Mouse (Mus musculus): ENCODE results near the gene Lyrm1. TPM values are rescaled to one million over a fixed set of nuclear protein-coding genes. Genes with fewer than 3 reads are reported as not detected.
A peak's percentile ranks its signal among the peaks of the same experiment; 100 is the strongest.

Gene Lyrm1
- total RNA-seq, 1 experiment from 2014 or later: 5.9 TPM

DNA sequence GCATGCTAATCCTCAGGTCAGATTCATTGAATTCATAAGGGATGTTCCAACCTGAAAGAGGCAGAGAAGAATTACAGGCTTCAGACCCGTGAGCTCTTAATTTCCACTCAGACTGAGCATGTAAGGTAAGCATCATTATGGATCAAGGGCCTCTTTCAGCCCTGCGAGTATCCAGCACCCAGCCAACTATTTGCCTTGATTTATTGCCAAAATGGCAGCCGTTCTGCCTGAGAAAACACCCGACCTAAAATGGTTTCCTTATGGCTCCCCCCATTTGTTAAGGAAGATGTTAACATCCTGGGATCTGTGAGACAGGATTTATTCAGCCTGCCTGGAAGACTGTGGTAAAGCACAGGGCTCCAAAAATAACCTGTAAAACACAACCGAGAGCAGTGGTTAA is 41.4 kb downstream of the Lyrm1 start:
- ATAC-seq (replicated peaks in 1 of 2; ENCODE audit: insufficient read depth in 1 of 2, low FRiP score in 2 of 2, low TSS enrichment in 1 of 2, low read depth in 1 of 2, poor library complexity in 2 of 2, severe bottlenecking in 2 of 2): no peak

DNA sequence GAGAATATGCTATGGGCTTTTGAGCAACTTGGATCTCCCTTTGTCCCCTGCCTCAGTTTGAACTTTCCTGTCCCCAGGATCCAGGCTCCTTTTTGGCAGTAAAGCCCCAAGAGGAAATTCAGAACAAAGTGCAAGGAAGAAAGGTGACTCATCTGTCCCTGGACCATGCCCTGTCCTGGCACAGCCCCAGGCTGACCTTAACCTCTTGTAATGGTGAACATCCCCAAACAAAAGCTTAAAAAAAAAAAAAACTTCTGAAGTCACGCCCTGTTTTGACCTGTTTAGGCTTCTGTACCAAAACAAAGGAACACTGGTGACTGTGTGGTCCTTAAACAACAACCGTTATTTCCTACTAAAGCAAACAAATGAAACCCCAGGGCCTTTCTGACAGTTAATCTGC is 45.9 kb downstream of the Lyrm1 start:
- no peak for ATAC-seq (replicated peaks in 1 of 2; ENCODE audit: insufficient read depth in 1 of 2, low FRiP score in 2 of 2, low TSS enrichment in 1 of 2, low read depth in 1 of 2, poor library complexity in 2 of 2, severe bottlenecking in 2 of 2)

DNA sequence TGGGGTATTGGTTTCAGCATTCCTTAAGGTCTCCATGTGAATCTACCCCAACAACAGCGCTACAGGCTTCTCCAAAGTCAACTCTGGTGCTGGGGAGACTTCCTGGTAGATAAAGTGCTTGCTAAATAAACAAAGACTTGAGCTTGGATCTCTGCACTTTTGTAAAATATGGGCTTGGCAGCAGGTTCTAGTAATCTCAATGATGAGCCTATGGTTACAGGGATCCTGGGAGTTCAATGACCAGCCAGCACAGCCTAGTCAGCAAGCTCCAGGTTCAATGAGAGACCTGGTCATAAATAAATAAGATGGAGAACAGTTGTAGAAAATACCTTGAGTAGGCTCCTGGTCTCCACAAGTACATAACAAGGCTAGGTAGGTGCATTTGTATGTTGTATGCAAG is 58.4 kb downstream of the Lyrm1 start:
- no peak for ATAC-seq (replicated peaks in 1 of 2; ENCODE audit: insufficient read depth in 1 of 2, low FRiP score in 2 of 2, low TSS enrichment in 1 of 2, low read depth in 1 of 2, poor library complexity in 2 of 2, severe bottlenecking in 2 of 2)

DNA sequence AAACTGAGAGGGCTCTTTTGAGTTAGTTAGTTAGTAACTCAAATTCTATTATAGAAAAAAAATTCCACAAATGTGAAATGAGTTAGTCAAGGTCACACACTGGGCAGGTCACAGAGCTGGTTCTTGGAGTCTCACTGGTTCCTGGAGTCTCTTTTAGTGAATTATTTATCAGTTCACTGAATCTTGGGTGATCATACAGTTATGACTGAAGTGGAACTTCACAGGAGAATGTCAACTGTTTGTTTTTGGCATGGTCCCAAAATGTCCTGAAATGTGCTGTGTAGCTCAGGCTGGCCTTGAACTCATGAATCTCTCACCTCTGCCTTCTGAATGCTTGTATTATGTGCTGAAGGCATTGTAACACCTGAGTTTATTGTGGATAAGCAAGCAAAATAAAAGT is 61.8 kb downstream of the Lyrm1 start:
- no peak for ATAC-seq (replicated peaks in 1 of 2; ENCODE audit: insufficient read depth in 1 of 2, low FRiP score in 2 of 2, low TSS enrichment in 1 of 2, low read depth in 1 of 2, poor library complexity in 2 of 2, severe bottlenecking in 2 of 2)

DNA sequence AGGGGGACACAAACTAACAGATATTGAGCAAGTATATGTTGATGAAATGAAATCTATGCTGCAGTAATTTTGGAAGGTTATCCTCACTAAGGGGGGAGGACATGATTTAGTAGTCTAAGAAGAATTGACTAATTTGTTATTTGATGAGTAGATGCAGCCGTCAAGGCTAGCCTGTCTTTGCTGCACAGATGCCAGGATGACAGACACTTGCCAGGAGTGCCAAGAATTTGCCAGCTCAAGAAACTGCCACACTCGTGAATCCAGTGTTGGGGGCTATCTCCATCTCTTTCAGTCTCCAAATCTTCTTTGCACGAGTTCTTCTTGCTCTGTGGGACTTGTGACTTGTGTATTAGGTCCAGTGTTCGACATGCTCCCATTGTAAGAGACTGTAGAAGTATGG is 63.4 kb downstream of the Lyrm1 start:
- no peak for ATAC-seq (replicated peaks in 1 of 2; ENCODE audit: insufficient read depth in 1 of 2, low FRiP score in 2 of 2, low TSS enrichment in 1 of 2, low read depth in 1 of 2, poor library complexity in 2 of 2, severe bottlenecking in 2 of 2)

DNA sequence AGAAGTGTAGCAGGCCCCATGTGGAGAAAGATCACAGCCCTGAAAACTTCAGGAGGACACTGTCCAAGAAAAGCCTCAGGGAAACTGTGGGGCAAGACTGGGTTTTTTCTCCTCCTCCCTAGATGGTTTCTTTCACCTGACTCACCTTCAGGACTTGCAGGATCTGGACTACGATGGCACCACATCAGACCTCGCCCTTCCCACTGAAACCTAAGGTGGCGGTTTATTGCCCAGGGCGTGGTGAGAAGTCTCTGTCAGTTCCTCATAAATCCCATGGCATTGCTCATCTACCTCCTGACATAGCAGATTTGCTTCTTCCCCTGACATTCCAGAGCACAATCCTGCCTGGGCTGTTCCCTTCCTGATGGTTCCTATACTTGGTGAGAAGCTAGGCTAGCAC is 63.8 kb downstream of the Lyrm1 start:
- ATAC-seq (replicated peaks in 1 of 2; ENCODE audit: insufficient read depth in 1 of 2, low FRiP score in 2 of 2, low TSS enrichment in 1 of 2, low read depth in 1 of 2, poor library complexity in 2 of 2, severe bottlenecking in 2 of 2): no peak

DNA sequence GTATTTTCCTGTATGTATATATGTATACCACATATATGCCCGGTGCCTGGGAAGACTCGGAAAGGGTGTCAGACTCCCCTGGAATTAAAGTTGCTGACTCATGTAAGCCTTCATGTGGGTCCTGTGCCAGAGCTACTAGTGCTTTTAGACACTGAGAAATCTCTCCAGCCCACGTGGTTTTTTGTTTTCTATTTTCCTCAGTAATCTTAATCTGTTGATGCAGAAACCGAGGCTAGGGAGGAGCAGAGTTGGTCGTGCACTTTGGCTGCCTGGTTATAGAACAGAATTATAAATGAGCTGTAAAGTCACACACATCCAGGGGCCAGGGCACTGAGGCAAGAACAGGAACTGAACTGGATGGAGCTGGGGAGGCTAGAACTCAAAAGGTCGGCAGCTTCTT is 64.3 kb downstream of the Lyrm1 start:
- ATAC-seq (replicated peaks in 1 of 2; ENCODE audit: insufficient read depth in 1 of 2, low FRiP score in 2 of 2, low TSS enrichment in 1 of 2, low read depth in 1 of 2, poor library complexity in 2 of 2, severe bottlenecking in 2 of 2): no peak

DNA sequence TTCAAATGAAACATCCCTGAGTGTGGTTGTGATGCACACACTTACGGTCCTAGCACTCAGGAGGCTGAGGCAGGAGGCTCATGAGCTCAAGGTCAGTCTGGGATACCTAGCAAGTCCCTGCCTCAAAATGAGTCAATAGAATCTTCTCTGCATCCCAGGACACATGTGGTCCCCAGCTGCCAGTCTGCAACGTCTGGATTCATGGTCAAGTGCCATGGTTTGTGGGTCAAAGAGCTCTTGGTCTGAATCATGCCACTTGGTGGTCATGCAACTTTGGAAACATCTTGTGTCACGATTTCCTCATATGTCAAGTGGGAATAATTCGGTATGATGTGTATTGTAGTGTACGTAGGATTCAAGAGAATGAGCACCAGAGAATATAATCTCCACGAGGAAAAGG is 64.9 kb downstream of the Lyrm1 start:
- ATAC-seq (replicated peaks in 1 of 2; ENCODE audit: insufficient read depth in 1 of 2, low FRiP score in 2 of 2, low TSS enrichment in 1 of 2, low read depth in 1 of 2, poor library complexity in 2 of 2, severe bottlenecking in 2 of 2): no peak

DNA sequence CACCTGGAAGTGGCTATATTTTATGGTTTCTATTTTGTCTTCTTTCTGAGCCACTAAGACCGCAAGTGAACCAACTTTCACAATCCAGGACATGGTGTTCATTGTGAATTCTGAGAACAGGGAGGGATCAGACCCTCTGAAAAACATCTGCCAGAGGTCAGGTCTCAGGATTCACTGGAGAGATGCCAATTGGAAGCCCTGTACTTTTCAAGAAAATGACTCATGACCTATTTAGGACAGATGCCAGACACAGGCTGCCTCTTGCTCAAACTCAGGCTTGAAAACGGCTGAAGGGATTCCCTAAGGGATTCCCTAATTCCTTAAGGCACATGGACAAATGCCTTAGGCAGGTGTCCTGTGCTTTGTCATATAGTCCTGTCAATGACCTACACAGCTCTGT is 65.4 kb downstream of the Lyrm1 start:
- no peak for ATAC-seq (replicated peaks in 1 of 2; ENCODE audit: insufficient read depth in 1 of 2, low FRiP score in 2 of 2, low TSS enrichment in 1 of 2, low read depth in 1 of 2, poor library complexity in 2 of 2, severe bottlenecking in 2 of 2)

DNA sequence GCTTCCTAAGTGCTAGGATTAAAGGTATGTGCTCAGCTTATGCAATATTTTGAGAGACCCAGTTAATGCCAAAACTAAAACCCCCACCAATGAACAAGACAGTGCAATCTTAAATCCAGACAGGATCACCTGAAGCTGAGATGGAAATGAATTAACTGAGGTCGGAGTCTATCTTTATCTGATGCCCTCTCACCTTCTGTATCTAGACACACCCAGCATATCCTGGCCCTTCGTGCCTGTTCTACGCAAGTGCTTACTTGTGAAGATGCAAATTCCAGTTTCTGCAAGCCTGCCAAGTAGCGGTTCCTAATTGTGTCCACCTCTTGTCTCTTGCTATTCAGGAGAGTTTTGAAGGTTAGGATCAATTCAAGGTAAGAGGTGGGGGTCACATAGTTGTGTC is 69.5 kb downstream of the Lyrm1 start:
- ATAC-seq (replicated peaks in 1 of 2; ENCODE audit: insufficient read depth in 1 of 2, low FRiP score in 2 of 2, low TSS enrichment in 1 of 2, low read depth in 1 of 2, poor library complexity in 2 of 2, severe bottlenecking in 2 of 2): no peak

DNA sequence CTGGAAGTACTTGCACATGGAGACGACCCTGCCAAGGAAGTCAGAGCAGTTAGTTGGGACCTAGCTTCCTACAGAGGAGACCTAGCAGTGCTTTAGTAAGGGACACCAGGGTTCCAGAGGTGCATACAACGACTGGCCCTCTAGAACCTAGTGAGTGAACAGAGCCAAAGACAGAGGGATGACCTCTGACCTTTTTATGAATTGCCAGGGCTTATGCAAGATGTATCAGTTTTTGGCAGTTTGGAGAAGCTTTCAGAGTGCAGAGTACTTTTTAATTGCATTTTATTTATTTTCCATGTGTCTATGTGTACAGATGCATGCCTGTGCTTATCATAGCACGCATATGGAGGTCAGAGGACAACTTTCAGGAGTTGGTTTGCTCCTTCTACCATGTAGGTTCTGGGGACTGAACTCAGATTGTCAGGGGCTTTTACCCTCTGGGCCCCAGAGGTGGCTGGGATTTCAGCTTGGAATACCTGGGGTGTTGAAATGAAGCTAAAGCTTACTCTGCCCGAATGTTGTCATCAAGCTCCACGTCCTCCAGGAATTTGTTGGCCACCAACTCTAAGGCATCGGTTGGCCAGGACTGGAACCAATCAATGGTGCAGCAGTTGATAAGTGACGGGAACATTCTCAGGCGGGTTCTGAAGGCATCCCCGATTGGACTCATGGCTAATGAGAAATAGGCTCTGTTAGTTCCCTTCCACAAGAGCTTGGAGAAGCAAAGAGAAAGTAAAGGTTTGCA is 70.2 kb downstream of the Lyrm1 start:
- no peak for ATAC-seq (replicated peaks in 1 of 2; ENCODE audit: insufficient read depth in 1 of 2, low FRiP score in 2 of 2, low TSS enrichment in 1 of 2, low read depth in 1 of 2, poor library complexity in 2 of 2, severe bottlenecking in 2 of 2)

DNA sequence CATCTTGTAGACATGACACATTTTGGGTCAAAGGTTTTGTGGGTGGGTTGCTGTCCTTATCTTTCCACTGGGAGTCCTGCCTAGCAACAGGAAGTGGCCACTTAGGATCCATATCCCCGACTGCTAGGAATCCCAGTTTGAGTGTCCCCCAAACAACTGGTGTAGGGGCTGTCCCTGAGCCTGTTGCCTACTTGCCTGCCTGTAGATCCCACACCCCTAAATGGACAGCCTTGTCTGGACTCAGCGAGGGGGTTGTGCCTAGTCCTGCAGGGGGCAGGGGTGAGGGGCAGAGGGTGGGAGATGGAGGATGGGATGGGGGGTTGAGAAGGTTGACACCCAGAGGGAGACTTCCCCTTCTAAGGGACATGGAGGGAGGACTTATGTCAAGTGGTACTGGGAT is 73.7 kb downstream of the Lyrm1 start:
- no peak for ATAC-seq (replicated peaks in 1 of 2; ENCODE audit: insufficient read depth in 1 of 2, low FRiP score in 2 of 2, low TSS enrichment in 1 of 2, low read depth in 1 of 2, poor library complexity in 2 of 2, severe bottlenecking in 2 of 2)

DNA sequence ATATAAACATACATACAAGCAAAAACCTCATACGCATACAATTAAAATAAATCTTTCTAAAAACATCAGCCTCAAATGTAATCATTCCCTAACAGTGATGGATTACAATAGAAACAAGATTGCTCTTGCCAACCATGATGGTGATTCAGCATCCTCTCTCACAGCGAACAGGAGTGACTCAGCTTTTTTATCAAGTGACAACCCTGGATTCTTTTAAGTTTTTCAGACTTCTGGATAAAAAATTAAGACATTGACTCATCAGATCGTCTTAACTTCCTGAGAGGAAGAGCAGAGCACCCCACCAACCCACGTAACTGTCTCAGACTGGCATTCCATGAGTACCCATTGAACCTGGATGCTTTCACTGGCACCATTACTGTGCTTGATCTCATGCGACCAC is 78.6 kb downstream of the Lyrm1 start:
- no peak for ATAC-seq (replicated peaks in 1 of 2; ENCODE audit: insufficient read depth in 1 of 2, low FRiP score in 2 of 2, low TSS enrichment in 1 of 2, low read depth in 1 of 2, poor library complexity in 2 of 2, severe bottlenecking in 2 of 2)

DNA sequence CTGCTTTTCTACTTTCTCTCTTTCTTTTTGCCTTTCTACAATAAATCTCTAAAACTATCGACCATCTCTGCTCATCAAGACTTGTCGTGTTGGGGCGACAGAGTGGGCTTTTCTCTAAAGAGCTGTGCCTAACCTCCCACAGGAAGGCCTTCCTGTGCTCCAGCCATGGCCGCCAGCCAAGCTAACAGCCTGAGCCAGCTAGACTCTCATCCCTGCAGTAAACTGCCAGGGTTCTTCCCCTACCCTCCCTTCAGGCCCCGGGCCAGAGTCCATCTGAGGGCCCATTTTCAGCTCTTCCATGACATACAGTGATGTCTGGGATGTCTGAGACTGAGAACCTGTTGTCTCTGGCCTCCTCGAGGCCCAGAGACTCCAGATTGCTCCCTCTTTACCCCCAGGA is 80.6 kb downstream of the Lyrm1 start:
- no peak for ATAC-seq (replicated peaks in 1 of 2; ENCODE audit: insufficient read depth in 1 of 2, low FRiP score in 2 of 2, low TSS enrichment in 1 of 2, low read depth in 1 of 2, poor library complexity in 2 of 2, severe bottlenecking in 2 of 2)

DNA sequence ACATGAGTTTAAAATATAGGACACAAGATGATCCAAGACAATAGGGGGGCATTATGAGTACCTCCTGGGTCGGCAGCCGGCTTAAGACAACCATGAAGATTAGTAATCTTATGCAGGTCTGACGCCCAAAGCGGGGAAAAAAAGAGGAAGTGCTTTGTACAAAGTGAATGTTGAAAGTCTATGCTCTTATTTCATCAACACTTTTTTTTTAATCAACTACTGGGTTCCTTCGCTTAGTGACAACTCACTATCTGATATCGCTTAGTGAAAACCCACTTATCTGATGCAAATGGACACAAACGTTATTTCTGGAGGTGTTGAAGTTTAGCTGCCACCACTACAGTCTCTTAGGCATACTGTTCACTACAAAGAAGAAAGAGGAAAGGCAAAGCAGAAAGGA is 81.9 kb downstream of the Lyrm1 start:
- ATAC-seq (replicated peaks in 1 of 2; ENCODE audit: insufficient read depth in 1 of 2, low FRiP score in 2 of 2, low TSS enrichment in 1 of 2, low read depth in 1 of 2, poor library complexity in 2 of 2, severe bottlenecking in 2 of 2): peak in 1 of 2 experiments; percentile 21; a peak in 1 of 4 replicates

DNA sequence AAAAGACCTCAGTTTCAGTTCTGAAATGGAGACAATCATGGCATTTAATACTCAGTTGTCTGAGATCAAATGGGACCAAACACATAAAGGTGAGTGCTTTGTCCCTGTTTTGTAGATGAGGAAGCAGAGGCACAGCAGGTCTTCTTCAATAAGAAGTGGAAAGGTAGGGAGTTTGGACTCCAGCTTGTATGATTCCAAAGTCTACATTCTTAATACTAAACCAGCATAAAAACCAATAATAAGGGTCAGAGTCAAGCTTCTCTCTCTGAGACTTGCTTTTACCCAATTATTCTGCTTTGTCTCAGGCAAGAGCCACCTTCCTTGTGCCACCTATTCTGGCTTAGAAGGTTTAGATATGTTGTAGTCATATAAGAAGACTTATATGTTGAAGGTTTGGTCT is 82.9 kb downstream of the Lyrm1 start:
- no peak for ATAC-seq (replicated peaks in 1 of 2; ENCODE audit: insufficient read depth in 1 of 2, low FRiP score in 2 of 2, low TSS enrichment in 1 of 2, low read depth in 1 of 2, poor library complexity in 2 of 2, severe bottlenecking in 2 of 2)

DNA sequence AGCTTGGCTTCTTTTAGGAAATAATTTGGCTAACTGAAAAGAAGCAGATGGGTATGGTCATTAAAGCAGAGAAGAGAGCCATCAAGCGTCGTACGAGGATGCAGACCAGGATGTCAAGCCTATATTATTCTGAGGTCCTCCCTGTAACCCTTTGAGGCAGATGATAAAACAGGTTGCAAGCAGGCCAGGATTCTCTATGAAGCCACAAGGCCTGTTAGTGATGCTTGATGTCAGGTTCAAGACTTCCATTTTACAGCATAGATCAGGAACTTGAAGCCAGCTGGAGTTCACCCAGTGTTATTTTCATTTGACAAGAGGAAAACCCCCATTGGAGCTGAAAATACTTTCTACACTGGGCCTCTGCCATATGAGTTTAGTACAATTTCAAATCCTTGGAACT is 84.5 kb downstream of the Lyrm1 start:
- no peak for ATAC-seq (replicated peaks in 1 of 2; ENCODE audit: insufficient read depth in 1 of 2, low FRiP score in 2 of 2, low TSS enrichment in 1 of 2, low read depth in 1 of 2, poor library complexity in 2 of 2, severe bottlenecking in 2 of 2)

DNA sequence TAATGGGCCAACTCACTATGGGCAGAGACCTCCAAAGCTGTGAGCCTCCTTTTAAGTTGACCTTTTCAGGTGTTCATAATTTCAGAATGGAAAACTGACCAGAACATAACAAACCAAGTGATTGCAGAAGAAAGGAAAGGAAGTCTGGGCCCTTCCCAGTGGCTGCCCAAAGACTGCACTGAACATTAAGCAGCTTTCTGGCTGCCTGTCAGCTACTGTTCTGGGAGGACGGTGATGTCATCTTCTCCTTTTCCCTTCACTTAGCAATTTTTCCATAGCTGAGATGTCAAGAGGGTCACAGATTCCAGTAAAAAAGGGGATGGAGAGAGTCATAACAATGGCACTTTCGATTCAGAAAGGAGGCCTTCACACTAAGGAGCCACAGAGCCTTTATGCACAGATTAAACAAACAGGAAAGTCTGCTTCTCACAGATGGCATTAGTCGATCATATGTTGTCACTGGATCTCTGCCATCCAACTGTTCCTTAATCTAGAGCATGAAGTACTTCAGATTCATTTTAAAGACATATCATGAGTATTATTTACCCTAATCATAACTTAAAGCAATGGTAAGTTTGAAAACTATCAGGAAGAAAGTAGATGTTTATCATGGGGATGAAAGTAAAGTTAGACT is 89.7 kb downstream of the Lyrm1 start:
- no peak for ATAC-seq (replicated peaks in 1 of 2; ENCODE audit: insufficient read depth in 1 of 2, low FRiP score in 2 of 2, low TSS enrichment in 1 of 2, low read depth in 1 of 2, poor library complexity in 2 of 2, severe bottlenecking in 2 of 2)

DNA sequence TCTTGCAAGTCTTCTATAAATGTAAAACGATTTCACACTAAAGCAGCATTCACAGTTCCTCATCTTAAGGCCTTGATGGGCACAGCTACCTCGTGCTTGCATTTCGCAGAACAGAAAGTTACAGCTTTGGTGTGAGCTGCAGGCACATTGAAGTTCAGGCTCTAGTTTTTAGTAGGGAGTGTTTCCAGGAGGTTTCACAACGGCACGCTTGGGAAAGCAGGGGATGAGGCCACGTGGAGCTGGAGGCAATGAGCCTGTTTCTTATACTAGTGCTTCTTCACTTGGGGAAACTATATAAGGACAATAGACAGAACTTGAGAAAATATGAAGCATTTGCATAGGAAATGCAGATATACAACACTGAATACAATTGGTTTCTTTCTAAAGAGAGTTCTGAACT is 101.4 kb downstream of the Lyrm1 start:
- no peak for ATAC-seq (replicated peaks in 1 of 2; ENCODE audit: insufficient read depth in 1 of 2, low FRiP score in 2 of 2, low TSS enrichment in 1 of 2, low read depth in 1 of 2, poor library complexity in 2 of 2, severe bottlenecking in 2 of 2)
